Mouse (Mus musculus): ENCODE results near the gene Olfr11.

Gene Olfr11

DNA sequence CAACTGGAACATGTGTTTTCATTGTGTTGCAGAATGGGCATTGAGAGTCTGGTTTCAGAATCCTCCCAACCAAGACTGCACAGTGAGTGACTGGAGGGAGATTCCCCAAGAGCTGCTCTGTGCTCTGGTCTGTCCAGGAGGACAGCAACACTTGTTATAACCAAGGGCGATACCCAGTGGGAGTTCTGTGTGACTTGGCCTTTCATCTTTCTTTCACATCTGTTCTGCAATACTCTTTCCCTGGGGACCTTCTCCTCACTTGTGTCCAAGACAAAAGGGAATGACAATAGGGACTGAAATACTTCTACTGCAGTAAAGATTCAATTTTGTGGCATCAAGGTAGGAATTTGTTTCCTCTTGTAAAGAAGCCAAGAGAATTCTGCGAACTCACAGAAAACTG is at the start of gene Olfr11:
TSS of gene Olfr11 (minus strand) at position 101 of the 400 bp plus-strand sequence.
- DNase-seq (ENCODE audit: low read depth in 2 of 2, low spot score in 2 of 2) = no peak

DNA sequence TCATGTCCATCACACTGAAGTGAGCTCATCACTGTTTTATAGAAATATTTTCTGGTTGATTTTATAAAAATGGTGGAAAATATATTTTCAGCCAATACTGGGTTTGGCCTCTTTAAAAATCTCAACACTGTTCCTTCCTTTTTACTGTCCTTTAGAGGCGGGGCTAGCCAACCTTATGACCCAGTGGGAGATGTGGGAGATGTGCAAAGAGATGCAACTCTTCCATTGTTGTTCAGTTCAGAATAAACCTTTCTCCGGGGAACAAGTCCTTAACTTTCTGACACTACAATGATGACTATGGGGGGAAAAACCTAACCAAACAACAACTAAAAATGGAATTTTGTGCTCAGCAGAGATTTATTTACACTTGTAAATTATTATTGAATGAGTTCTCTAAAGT is 35.0 kb upstream of the Olfr11 start, which contains the start of gene Olfr1360:
TSS of gene Olfr1360 (minus strand) at position 101 of the 400 bp plus-strand sequence.
- DNase-seq (ENCODE audit: low read depth in 2 of 2, low spot score in 2 of 2) = no peak

DNA sequence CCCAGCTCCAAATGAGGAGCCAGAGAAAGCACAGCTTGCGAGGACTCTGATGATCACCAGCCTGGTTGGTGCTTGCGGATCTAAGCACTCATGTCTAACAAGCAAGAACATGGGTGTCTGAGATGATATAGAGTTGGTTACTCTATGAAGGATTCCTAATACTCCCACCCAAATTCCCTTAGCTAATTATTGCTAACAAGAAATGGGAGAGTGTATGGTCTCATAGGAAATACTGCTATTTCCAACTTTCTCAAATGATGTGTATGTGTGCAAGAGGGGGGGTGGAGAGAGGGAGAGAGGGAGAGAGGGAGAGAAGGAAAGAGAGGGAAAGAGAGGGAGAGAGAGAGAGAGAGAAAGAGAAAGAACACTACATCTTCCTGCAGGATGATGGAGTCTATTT is 21.0 kb upstream of the Olfr11 start, which contains the start of gene Olfr1361:
TSS of gene Olfr1361 (minus strand) at position 101 of the 400 bp plus-strand sequence.
- no peak for DNase-seq (ENCODE audit: low read depth in 2 of 2, low spot score in 2 of 2)

DNA sequence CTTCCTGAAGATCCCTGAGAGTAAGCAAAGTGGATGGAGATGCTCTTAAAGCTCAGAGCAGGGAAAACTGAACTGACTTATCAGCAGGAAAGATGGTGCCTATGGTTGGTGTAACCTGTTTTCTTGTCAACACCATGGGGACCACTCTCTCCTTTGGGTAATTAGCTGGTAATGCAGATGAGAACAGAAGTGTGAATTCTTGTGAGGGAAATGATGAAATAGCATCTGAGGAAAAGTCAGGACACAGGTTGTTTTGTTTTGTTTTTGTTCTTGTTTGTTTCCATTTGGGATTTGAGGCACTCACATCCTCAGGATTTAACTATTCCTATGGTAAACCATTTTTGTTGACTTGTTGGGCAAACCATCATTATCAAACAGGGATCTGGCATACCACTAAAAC is 28.4 kb downstream of the Olfr11 start, which contains the start of gene Olfr1362:
TSS of gene Olfr1362 (minus strand) at position 101 of the 400 bp plus-strand sequence.
- no peak for DNase-seq (ENCODE audit: low read depth in 2 of 2, low spot score in 2 of 2)

DNA sequence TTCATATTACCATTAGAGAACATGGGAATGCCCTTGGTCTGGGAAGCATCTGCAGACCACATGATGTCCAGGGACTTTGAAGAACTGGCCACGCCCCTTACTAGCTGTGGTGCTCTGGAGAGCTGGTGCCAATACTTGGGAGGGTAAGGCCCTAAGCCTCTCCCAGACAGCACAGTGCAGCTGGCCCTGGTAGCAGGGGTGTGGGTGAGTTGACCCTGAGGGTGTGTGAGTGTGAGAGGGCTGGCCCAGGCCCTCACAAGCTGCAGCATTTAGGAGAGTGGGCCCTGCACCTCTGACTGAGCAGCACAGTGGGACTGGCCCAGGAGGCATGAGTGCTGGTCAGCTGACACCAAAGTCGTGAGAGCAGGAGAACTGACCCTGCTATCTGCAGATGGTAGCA is 50.7 kb downstream of the Olfr11 start:
- no peak for DNase-seq (ENCODE audit: low read depth in 2 of 2, low spot score in 2 of 2)

Data from CD8-positive naive resting alpha-beta T cell, adult 2 months (primary cell).